Mouse (Mus musculus) CD4-positive helper T cell, adult 2 months (primary cell): ENCODE data around the gene Gkap1.

Source experiments
- DNase-seq: peaks from one replicate; pipeline ENCODE4 v3.0.0-alpha.2; 2012; ENCODE audit warnings: low read depth, missing footprints, low spot score

Gene Gkap1

DNA sequence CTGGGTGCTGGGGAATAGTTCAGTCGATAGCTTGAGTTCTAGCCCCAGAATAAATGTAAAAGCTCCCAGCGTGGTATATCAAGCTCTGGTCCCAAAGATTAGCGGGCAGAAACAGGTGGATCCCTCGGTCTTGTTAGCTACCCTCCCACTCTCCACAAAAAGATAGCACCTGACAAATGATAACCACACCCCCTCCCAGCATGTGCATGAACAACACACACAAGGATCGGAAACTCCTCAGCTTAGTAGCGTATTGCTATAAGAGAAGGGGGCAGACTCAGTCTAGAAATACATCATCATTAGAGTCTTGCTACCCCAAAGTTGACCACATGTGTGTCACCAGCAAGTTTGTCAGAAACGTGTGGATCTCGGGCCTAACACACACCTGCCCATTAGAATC, at the start of gene Gkap1:
Gkap1 (minus strand) TSS at position 101 of the 400 bp plus-strand sequence.
- no peak for DNase-seq

- DNase-seq: no peak
Observed at GRCm38 (mm10) chr13:58317768-58318167, 42.3 kb upstream of the Gkap1 start.

DNA sequence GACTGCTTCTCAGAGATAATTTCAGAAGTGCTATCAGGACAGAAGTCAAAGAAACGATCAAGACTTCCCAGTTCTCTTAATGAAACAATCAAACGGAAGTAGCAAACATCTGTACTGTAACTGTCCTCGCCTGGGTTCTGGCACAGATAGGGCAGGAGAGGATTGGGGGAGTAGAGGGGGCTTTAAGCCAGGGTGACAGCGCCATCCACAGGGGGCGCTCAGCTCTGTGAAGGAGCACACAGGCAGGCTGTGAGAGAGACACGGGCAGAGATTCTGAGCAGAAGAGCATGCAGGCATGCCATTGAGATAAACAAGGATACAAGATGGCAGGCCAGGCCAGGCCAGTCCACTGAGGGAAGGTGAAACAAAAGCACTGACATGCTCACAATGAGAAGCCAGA, 39.5 kb upstream of the Gkap1 start:
- DNase-seq: no peak

GRCm38 (mm10) chr13:58313758-58314157, 38.3 kb upstream of the Gkap1 start:
- no peak for DNase-seq

GRCm38 (mm10) chr13:58311351-58311750, 35.9 kb upstream of the Gkap1 start:
- no peak for DNase-seq

DNA sequence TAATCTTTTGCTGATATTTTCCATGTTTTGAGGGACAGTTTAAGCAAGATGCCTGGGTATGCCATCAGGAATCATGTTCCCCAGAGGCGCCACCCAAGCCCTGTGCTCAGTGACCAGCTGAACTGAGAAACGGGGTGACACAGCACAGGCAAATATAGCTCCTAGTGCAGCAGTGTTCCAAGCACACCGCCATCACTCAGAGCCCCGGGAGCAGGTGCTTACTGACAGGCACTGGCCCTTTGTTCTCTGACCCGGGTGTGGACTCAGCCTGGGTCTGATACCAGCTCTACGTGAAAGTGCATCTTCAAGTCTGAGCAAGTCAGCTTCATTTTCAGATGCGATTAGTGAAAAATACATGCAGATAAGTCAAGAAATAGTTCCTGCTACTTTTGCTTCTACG, 34.0 kb upstream of the Gkap1 start:
- no peak for DNase-seq

DNA sequence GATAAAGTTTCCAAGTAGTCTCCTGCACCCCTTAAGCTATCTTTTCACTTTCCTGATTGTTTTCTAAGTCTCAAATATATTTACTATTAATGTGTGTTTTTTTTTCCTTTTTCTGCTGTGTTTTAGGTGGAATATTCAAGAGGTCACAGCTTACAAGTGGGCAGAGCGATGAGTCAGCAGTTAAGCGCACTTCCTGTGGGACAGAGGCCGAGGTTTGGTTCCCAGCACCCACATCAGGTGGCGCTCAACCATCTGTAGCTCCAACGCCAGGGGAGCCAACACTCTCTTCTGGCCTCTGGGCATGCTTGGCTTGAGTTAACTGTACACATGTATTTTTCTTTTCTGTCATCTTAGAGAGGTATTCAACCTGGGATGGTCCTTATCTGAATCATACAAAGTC, 32.0 kb upstream of the Gkap1 start:
- no peak for DNase-seq

DNA sequence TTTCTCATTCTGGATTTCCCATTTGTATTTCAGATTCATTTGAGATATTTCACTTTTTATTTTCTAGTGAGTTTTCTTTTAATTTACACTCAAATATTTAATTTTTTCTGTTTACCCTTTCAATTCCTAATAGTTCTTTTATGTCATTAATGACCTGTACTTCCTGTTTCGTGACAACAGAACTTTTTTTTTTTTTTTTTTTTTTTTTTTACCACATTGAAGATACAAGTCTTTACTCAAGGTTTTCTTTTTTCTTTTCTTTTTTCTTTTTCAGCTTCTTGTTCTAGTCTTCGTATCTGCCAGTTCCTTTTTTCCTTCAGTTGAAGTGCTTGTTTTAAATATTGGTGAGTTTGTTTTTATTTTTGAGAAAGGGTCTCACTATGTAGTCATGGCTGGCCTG, 29.7 kb upstream of the Gkap1 start:
- DNase-seq: no peak

DNA sequence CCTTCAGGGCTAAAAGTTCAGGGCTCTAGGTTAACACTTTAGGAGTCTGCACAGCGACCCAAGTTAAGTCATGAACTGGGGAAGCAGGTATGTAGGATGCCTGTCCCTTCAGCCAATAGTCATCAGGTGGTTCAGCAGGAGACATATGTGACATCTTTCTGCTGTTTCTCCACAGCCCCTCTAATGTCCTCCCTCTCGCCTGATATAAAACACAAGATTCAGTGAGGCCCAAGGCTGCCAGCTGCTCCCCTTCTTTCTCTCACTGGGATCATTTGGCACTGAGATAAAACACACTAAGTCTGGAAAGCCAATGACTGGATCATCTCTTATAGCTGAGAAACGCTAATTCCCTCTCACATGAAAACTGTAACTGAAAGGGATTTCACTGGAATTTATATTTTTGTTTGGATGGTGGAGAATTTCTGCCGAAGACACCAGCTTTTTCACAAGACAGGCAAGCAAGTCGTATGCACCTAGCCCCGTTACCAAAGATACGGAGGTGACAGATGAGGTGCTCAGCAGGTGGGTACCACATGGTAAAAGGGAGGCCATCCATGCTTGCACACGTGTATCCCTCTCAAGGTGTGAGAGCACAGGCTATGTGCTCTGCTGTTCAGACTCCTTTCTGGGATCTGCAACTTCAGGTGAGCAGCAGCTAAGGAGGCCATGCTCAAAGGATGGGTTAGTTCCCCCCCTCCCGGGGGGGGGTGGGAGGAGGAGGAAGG, 27.1 kb upstream of the Gkap1 start:
- no peak for DNase-seq

DNA sequence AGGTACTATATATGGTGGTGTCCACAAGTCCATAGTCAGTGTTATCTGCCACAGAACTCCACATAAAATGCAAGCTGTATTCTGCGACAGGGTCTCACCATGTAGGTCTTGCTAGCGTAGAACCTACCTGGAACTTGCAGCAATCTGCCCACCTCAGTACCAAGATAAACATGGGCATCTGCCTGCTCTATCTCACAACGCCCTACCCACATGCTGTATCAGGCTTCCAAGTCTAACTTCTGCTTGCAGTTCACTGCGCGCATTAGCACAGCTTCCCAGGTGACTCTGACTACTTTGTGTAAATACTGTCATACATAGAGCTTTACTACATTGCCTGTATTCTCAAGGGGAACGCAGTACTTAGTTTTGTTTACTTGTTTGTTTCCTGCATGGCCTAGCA, 26.5 kb upstream of the Gkap1 start:
- no peak for DNase-seq

DNA sequence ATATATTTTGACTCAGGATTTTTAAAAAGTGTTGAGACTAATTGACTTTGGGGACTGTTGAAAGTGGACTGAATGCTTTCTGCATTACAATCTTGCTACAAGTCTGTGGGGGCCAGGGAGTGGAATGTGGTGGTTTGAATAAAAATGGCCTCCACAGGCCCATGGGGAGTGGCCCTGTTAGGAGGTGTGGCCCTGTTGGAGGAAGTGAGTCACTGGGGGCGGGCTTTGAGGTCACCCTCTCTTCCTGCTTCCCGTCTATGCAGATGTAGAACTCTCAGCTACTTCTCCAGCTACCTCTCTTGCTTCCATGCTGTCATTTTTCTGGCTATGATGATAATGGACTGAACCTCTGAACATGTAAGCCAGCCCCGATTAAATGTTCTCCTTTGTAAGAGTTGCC, 23.3 kb upstream of the Gkap1 start:
- no peak for DNase-seq

GRCm38 (mm10) chr13:58295582-58295981, 20.1 kb upstream of the Gkap1 start:
- DNase-seq: no peak

DNA sequence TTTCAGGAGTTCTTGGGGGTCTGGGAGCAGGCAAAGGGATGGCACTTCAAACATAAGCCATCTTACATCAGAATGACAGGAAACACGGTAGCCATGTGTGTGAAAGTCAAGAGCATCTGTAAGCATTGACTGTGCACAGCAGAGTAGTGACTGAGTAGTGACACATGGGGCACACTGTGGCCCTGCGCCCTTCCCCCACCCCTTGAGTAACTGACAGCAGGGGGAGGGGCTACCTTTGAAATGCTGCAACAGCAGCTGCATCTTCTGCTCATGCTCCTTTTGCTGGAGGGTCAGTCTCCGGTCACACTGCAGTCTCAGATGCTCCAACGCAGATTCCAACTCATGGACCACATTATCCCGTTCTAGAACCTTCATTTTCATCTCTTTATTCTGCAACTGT, 17.3 kb upstream of the Gkap1 start:
- no peak for DNase-seq

GRCm38 (mm10) chr13:58289308-58289707, 13.8 kb upstream of the Gkap1 start:
- no peak for DNase-seq

DNA sequence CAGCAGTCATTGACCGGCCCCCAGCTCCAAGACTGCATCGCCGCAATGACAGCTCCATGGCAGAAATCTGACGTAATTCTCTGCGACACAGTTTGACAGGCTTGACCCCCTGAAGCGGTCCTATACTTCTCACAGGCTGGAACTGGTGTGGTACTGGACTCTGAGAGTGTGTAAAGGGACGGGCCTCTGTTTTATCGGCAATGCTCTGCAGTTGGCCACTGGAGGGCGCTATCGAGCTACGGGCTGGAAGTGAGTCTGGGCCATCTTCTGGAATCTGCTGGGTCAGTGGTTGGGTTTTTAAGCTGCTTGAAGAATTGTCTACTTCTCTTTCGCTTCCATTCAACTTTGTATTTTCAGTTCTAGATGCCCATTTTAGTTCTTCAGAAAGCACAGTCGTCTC, 12.3 kb upstream of the Gkap1 start:
- DNase-seq: peak; percentile 63

DNA sequence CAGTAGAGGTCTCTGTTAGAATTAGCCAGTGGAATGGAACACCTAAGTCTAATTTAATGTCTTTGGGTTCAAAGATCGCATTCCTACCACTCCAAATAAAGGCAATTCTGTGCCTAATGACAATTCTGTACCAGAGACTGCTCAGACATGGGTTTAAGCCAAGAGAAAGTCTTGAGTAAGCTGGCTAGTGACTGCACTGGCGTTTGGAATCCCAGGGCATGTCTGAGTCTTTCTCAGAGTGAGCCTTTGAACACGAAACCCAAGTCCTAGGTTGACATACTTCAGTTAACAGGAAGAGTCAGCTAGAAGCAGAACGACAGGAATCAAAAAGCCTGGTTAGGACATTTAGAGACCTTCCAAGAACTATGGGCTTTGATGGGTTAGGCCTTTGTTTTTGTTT, 8.0 kb upstream of the Gkap1 start:
- DNase-seq: no peak

DNA sequence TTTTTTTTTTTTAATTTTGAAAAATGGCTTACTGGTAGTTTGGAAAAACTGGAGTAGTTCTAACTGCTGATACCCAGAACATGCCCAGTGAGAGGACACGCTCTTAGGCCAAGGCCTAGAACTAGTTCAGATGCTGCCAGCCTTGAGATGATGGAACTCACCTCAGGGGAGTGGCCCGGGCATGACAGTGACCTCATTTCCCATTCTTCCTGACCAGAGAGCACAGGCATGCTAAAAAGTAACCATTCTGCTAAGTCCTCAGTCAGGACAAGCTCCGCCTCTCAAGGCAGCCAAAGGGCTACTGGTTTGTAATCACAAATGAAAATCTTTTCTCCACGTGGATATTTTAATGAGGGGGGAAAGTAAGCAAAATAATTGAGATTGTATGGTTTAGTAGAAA, 6.4 kb upstream of the Gkap1 start:
- DNase-seq: no peak

- no peak for DNase-seq
Observed at GRCm38 (mm10) chr13:58280528-58280927, 5.0 kb upstream of the Gkap1 start.

DNA sequence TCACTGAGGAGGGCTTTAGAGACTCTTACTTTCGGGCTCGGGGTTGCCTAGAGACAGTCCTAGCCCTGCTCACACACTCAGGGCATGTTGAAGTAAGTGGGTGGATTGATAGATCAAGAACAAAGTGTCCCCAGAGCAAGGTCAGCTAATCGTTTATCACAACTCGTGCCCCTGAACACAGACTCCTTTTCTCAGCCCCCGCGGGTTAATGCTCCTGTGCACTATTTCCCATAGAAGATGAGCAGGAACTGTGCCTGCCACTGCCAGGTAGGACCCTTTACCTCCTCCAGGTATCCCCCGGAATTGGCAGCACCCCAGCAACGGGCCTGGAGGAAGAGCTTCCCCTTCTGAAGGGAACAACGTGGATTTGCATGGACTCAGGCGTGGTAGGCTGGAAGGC, 757 bp upstream of the Gkap1 start:
- no peak for DNase-seq

DNA sequence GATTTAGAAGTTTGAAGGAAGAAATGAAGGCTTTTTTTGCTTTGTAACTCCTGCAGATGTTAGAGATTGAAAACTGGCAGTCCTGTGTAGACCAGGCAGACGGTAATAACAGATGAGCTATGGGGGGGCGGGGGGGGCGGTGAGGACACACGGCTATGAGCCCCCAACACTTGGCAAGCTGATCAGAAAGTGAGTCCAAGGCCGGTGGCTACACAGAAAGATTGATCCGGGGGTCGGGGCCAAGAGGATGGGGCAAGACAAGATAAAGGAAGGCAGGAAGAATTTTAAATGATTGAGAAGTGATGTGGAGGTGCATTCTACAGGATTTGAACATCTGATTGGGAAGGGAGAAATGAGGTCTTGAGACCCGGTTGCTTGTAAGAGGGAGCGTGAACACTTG, 423 bp downstream of the Gkap1 start:
- DNase-seq: no peak

DNA sequence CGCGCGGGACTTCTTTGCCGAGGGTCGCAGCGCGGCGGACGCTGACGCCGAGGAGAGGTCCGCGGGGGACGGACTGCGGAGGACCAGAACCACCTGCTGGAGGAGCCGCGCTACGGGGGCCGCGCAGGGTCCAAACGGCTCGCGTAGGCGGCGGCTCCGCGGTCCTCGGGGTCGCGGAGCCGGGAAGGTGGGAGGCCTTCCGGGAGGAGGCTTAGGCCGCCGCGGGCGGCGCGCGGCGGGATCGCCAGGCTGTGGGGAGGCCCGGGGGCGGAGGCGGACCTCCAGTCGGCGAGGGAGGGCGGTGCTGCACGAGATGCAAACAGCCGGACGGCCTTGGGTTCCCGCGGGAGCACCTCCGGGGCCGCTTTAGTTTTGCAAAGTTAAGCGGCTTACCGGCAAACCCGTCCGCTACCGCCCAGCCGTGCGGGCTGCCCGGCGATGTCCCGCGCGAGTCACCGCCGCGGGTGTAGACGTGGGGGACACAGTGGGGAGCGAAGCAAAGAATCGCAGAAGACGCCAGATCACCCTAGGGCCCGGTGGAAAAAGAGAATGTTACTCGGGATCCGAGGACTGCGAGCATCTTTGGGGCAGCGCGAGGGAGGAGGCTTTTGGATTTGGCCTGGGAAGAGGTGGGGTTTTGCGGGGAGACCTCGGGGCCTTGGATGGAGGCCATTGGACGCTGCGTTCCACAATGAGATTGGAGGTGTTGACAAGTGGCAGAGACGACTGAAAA, 1.1 kb downstream of the Gkap1 start:
- DNase-seq: peak; percentile 55

GRCm38 (mm10) chr13:58273411-58274258, 1.9 kb downstream of the Gkap1 start:
- DNase-seq: peak; percentile 39
